Mouse (Mus musculus) olfactory bulb, adult 2 months (tissue): ENCODE data around the gene Uspl1. TPM values are rescaled to one million over a fixed set of nuclear protein-coding genes. Genes with fewer than 3 reads are reported as not detected.

Experiments
- H3K27ac ChIP-seq: fragments of 200-500 bp; 2 replicates; pipeline ENCODE4 v1.5.1; 2012; ENCODE audit warnings: low read depth, low read length; ENCODE audit not compliant: insufficient read depth
- H3K4me1 ChIP-seq: fragments of 200-500 bp; 2 replicates; pipeline ENCODE4 v1.6.1; 2012; ENCODE audit warnings: low read length; ENCODE audit not compliant: control insufficient read depth, insufficient read depth
- H3K4me3 ChIP-seq: fragments of 200-500 bp; 2 replicates; pipeline ENCODE4 v1.5.1; 2012; ENCODE audit warnings: mild to moderate bottlenecking, low read depth, low read length, moderate library complexity; ENCODE audit not compliant: insufficient read depth
- CTCF ChIP-seq: fragments of 200-500 bp; IDR thresholded peaks from 2 replicates; pipeline ENCODE4 v1.5.1; 2012; ENCODE audit warnings: low read depth, mild to moderate bottlenecking, low read length, moderate library complexity; ENCODE audit not compliant: insufficient read depth
- POLR2A ChIP-seq: fragments of 200-500 bp; IDR thresholded peaks from 2 replicates; pipeline ENCODE4 v1.6.1; 2012; ENCODE audit warnings: mild to moderate bottlenecking, low read depth, low read length, moderate library complexity; ENCODE audit not compliant: insufficient read depth
- WGBS: fragments of 180-500 bp; shearing (Covaris S2); methylation state at CpG from one replicate; pipeline ENCODE4 v1.1.7; 2018; 5-methylcytosine and 5-hydroxymethylcytosine counted together
- polyA plus RNA-seq: library from polyadenylated mRNA; stranded (reverse); fragments of >200 nt; gene quantifications from 2 replicates; pipeline ENCODE4 v1.2.4, GENCODE M21; 2012; ENCODE audit warnings: low replicate concordance; ENCODE audit not compliant: missing spikeins, insufficient read depth, insufficient read length

Gene Uspl1
- polyA plus RNA-seq, 1 experiment, result not detected

DNA sequence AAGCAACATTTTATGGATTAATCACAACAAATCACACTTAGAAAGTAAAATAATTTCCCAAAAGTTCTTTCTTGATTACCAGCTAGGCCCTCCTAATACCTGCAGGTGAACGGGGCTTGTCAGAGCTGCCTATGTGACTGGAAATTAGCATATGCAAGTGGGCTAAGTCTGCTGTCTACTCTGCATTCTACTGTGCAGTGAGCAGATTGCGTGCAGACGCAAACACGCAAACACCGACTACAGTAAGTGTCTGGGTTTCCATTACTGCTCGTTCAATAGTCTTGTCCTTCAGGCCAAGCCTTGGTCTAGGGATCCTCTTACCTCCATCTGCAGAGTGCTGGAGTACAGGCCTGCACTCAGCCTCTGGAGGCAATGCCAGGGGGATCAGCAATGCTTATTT is 8.4 kb upstream of the Uspl1 start:
- no peak overlapping the region for H3K27ac ChIP-seq
- no peak overlapping the region for H3K4me3 ChIP-seq
- 93% methylated on average over 6 of the region's 6 CpGs for WGBS
- no peaks in the 10 kb centered on the region for H3K4me1 ChIP-seq
- TF ChIP-seq POLR2A (no peak), CTCF (no peak)

DNA sequence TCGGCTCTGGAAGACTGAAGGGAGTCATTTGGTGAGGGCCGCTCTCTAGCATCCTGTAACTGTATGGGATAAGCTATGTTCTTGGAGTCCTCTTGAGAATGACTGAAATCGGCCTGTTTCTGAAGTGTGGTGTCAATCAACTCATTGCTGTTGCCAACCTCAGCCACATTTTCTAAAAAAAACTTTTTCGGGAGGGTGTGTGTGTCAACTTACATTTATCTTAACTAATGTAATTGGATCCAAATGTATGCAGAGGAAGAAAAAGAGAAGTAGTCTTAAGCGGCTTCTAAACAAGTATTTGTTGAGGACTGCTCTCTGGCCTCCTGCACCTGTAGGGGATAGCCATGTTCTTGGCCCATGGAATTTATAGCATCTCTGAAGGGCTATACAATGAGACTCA is 6.1 kb upstream of the Uspl1 start:
- no peak overlapping the region for H3K4me3 ChIP-seq
- TF ChIP-seq POLR2A (no peak), CTCF (no peak)
- WGBS, result 94% methylated on average over 5 of the region's 5 CpGs
- H3K4me1 ChIP-seq, result no peaks in the 10 kb centered on the region
- H3K27ac ChIP-seq, result no peak overlapping the region

DNA sequence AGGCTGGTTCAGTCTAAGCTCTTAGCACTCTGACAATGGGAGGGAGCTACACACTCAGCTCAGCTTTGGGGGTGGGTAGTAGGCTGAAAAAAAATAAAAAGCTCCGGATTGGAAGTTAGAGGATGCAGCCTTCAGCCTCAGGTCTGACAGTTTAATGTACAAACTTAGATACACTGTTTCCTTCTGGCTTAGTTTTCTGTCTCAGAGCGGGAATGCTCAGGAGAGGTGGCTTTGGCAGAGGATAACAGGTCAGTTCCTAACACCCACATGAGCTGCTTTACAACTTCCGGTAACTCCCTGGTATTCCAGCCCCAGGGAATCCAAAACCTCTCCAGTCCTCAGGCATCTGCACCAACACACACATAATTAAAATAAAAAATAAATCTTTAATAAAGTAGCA is 4.3 kb upstream of the Uspl1 start:
- no peaks in the 10 kb centered on the region for H3K4me1 ChIP-seq
- no peak for TF ChIP-seq CTCF
- TF ChIP-seq POLR2A, result no peak
- H3K4me3 ChIP-seq, result no peak overlapping the region
- no peak overlapping the region for H3K27ac ChIP-seq
- WGBS, result 83% methylated on average over 3 of the region's 3 CpGs

DNA sequence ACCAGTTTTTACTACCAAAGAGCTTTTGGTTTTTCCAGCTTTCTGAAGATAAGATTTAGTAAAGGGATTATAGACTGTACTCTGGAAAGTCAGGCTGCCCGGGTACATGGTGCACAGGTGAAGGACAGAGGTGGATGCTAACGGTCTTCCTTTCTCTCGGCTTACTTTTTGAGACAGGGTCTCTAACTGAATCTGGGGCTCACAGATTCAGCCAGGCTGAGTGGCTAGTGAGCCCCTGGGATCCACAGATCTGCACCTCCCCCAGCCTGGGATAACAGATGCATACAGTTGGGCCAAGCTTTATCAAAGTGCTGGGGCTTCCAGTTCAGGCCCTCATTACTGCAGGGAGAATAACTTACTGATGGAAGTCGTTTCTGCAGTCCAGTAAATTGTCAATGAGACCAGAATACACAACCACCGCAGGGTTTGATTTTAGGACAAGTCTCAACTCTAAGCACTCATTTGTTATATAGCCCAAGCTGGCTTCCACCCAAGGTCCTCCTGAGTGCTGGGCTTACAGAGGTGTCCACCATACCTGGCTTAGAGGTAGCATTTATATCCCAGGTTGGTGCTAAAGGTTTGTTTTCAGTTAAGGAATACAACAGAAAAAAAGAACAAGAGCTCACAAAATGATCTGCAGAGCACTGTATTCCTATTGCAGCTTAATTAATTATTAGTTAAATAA is 1.8 kb upstream of the Uspl1 start:
- WGBS, result 75% methylated on average over 5 of the region's 5 CpGs
- no peaks in the 10 kb centered on the region for H3K4me1 ChIP-seq
- H3K27ac ChIP-seq, result no peak overlapping the region
- H3K4me3 ChIP-seq, result no peak overlapping the region
- TF ChIP-seq CTCF, result no peak
- no peak for TF ChIP-seq POLR2A

DNA sequence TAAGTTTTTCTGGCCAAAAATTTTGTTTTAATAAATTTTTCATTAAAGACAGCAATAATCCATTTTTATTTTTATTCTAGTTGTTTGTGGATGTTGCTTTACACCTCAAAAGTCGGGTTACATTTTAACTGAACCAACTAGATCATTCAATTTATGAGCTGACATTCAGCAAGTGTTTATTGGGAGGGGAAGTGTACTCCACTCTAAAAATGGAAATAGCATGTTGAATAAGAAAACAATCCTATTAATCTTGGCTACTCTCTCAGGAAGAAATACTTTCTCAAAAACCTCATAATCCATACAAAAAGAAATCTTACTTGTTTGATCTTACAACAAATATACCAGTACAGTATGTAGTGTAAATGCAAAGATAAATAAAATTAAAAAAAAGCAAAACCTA is 1.0 kb upstream of the Uspl1 start:
- no peaks in the 10 kb centered on the region for H3K4me1 ChIP-seq
- no peak for TF ChIP-seq POLR2A
- WGBS, result 29% methylated on average over 1 of the region's 1 CpGs
- no peak overlapping the region for H3K27ac ChIP-seq
- H3K4me3 ChIP-seq, result no peak overlapping the region

DNA sequence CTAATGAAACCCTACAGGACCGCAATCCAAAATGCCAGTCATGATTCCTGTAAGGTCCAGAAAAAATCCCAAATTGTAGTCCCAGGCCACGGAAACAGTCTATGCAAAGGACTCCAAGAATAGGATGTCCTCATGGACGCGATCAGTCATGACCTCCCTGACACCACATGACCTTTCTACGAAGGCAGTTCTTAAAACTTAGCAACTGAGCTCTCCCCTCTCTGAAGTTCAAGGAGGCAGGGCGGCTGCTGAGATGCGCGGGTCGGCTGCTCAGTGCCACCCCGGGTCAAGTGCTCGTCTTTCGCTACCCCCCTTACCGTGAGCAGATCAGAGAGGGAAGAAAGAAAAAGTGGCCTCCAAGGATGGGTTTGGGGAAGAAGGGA is 438 bp upstream of the Uspl1 start:
- Histone ChIP-seq H3K4me1 (no peaks in the 10 kb centered on the region), H3K4me3 (peak overlapping the region; percentile 53), H3K27ac (peak overlapping the region; percentile 82)
- WGBS, result under 1% methylated on average over 13 of the region's 13 CpGs
- TF ChIP-seq POLR2A (no peak), CTCF (no peak)

DNA sequence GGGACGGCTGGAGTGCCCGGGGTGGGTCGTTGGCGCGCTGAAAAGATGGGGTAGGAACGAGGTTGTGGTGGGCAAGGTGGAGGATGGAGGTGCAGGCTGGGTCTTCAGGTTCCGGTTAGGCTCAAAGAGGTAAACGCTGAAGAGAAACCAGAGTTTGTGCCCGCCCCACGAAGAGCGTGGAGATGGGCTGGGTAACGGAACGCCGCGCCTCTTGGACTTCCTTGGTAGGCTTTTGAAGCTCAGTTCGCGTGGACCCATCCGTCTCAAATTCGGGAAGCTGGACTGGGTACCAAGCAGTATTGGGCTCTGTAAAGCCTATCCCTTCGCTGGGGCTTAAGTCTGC is 665 bp downstream of the Uspl1 start:
- peak overlapping the region; percentile 87 for H3K4me3 ChIP-seq
- H3K4me1 ChIP-seq, result no peaks in the 10 kb centered on the region
- WGBS, result 0% methylated on average over 20 of the region's 20 CpGs
- peak overlapping the region; percentile 84 for H3K27ac ChIP-seq
- TF ChIP-seq POLR2A (no peak), CTCF (no peak)

DNA sequence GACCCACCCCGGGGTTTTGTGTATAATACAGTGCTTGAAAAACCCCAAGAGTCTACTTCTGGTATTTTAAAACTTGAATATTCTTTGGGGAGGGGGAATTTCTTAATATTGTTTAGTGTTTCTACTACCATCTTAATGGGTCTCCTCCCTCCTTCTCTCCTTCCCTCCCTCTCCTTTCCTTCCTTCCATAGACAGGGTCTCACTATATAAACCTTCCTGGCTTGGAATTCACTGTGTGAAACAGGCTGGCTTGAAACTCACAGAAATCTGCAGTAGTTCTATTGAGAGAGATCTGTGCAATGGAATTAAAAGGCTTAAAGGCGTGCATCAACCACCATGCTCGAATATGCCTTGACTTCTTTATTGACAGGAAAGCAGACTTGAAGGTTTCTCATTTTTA is 1.7 kb downstream of the Uspl1 start:
- TF ChIP-seq CTCF (no peak), POLR2A (no peak)
- no peak overlapping the region for H3K27ac ChIP-seq
- 51% methylated on average over 3 of the region's 3 CpGs for whole genome bisulfite sequencing
- no peak overlapping the region for H3K4me3 ChIP-seq
- no peaks in the 10 kb centered on the region for H3K4me1 ChIP-seq

DNA sequence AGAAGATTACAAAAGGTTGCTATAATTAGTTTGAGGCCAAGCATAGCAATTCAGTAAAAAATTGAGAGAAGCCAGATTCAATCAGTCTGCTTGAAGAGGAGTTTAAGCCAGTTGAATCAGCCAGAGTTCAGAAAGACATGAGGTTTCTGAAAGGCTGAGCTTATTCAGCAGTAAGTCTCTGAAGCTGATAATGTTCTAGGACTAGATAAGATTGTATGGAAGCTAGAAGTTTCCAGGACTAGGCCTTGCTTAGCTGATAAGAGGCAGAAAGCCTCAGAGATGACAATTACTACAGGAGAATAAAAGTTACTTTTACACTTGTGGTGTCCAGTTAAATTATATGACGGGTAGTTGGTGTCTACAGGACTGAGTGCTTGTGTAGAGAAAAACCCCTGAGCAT is 6.0 kb downstream of the Uspl1 start:
- Histone ChIP-seq H3K4me3 (no peak overlapping the region), H3K4me1 (no peaks in the 10 kb centered on the region), H3K27ac (no peak overlapping the region)
- TF ChIP-seq CTCF (no peak), POLR2A (no peak)
- 100% methylated on average over 1 of the region's 1 CpGs for WGBS

DNA sequence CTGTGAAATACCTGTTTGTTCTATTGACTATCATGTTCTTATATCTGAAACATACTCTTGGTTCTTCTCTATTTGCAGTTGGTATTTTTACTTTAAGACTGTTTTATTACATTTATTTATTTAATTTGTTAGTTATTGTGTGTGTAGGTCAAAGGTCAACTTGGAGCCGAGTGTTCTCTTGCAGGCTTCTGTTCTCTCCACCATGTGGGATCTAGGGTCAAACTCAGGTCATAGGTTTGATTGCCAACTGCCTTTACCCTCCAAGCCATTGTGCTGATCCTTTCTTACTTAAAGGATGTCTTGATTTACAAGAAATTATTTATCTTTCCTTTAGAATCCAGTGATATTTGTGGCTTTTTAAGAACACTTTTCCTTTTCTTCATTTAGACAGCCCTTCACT is 12.5 kb downstream of the Uspl1 start:
- no peak overlapping the region for H3K4me3 ChIP-seq
- H3K4me1 ChIP-seq, result no peaks in the 10 kb centered on the region
- TF ChIP-seq CTCF (no peak), POLR2A (no peak)
- no peak overlapping the region for H3K27ac ChIP-seq
- 41% methylated on average over 1 of the region's 1 CpGs for WGBS
